Mouse (Mus musculus) liver, embryonic 18 days (tissue): ENCODE measurements around the gene Prok1. TPM values are rescaled to one million over a fixed set of nuclear protein-coding genes. Genes with fewer than 3 reads are reported as not detected.

ENCODE experiments used
- polyA plus RNA-seq: library from polyadenylated mRNA; depleted of rRNA; stranded (reverse); fragments of >200 nt; gene quantifications from 2 replicates; pipeline ENCODE4 v1.2.3, GENCODE M21; 2012; rRNA removed

The Prok1 gene
- 15.0 and 17.2 TPM in 2 replicates for polyA plus RNA-seq

DNA sequence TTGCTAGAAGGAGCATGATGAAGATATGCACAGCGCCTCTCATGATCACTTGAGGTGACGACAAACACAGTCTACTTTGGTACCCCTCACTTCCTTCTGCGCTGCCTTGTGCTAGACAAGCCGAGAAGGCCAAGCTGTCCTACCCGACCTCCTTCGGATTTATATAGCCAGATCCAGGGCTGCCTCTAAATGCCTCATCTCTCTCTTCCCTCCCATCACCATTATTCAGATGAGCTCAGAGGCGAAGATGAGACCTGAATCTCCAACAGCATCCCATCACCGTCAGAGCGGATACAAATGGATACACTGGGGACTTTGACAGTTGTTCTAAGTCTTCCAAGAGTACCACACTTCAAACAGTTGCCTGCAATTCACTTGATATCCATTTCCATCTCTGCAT lies at the start of gene Prok1:
TSS of gene Prok1 (minus strand) at position 101 of the 400 bp plus-strand sequence.

GRCm38 (mm10) chr3:107278479-107279269 lies 39.2 kb upstream of the Prok1 start, which contains the start of gene Lamtor5:
Gene Lamtor5 (plus strand): TSS chr3:107278858.

GRCm38 (mm10) chr3:107230527-107230926 lies 9.0 kb downstream of the Prok1 start, which contains the start of gene A630076J17Rik:
Gene A630076J17Rik (plus strand): TSS chr3:107230614.

DNA sequence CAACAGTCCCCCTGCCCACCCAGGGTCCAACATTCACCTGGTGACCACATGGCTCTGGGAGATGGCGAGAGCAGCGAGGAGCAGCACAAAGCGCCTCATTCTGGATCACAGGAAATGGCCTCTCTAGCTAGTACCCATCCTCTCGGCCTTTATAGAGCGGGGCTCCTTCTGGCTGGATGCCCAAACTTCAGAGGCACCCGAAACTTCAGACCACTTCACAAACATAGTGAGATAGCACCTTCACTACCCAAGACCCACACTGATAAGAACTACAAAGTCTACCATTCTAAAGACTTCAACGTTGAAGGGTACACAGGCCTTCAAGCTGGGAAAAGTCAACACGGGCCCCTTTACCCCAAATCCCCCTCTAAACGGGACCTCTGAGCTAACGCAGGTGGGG lies 17.9 kb downstream of the Prok1 start, which contains the start of gene Cym:
TSS of gene Cym (minus strand) at position 125 of the 400 bp plus-strand sequence.

Other genes with a start within 250 kb of the Prok1 start
- 0.52 and 0.71 TPM in 2 replicates for gene Kcna3, start 203.5 kb downstream of the Prok1 start, polyA plus RNA-seq
- gene Kcna2, start 138.6 kb downstream of the Prok1 start, polyA plus RNA-seq, result 0.26 and 0.31 TPM in 2 replicates
- not detected in 2 replicates for gene Kcna10, start 56.7 kb downstream of the Prok1 start, polyA plus RNA-seq
- gene Cym, start 18.0 kb downstream of the Prok1 start, polyA plus RNA-seq, result 4.8 and 5.8 TPM in 2 replicates
- gene A630076J17Rik, start 9.1 kb downstream of the Prok1 start, polyA plus RNA-seq, result 0.30 and 0.32 TPM in 2 replicates
- gene Lamtor5, start 39.2 kb upstream of the Prok1 start, polyA plus RNA-seq, result 49.9 and 55.9 TPM in 2 replicates
- gene Slc16a4, start 51.5 kb upstream of the Prok1 start, polyA plus RNA-seq, result 0.05 and 0.08 TPM in 2 replicates
- 3.2 TPM in 2 replicates for gene Rbm15, start 94.0 kb upstream of the Prok1 start, polyA plus RNA-seq
- gene Kcnc4, start 219.8 kb upstream of the Prok1 start, polyA plus RNA-seq, result 0.01 TPM in 1 of 2 replicates, not detected in the other